Mouse (Mus musculus): ENCODE results near the gene Wbp1l.
"Not testable (repeated sequence)": the region's sequence is repeated elsewhere in the genome, so short reads cannot be mapped to it uniquely, and the experiment has no call there.

Wbp1l gene

GRCm38 (mm10) chr19:46598720-46599252 is at the start of gene Wbp1l:
Wbp1l (plus strand) TSS chr19:46599084.
- DNase-seq (ENCODE audit: low spot score): peak; percentile 96

GRCm38 (mm10) chr19:46550385-46550784 is 48.5 kb upstream of the Wbp1l start:
- no peak for DNase-seq (ENCODE audit: low spot score)

- DNase-seq (ENCODE audit: low spot score): no peak
Observed at GRCm38 (mm10) chr19:46552496-46552895, 46.4 kb upstream of the Wbp1l start.

GRCm38 (mm10) chr19:46553541-46553955 is 45.3 kb upstream of the Wbp1l start:
- no peak for DNase-seq (ENCODE audit: low spot score)

- DNase-seq (ENCODE audit: low spot score): no peak
Observed at GRCm38 (mm10) chr19:46558009-46558408, 40.9 kb upstream of the Wbp1l start.

- no peak for DNase-seq (ENCODE audit: low spot score)
Observed at GRCm38 (mm10) chr19:46558631-46559030, 40.3 kb upstream of the Wbp1l start.

GRCm38 (mm10) chr19:46562132-46562531 is 36.8 kb upstream of the Wbp1l start:
- peak; percentile 27 for DNase-seq (ENCODE audit: low spot score)

GRCm38 (mm10) chr19:46562581-46563515 is 36.0 kb upstream of the Wbp1l start:
- no peak for DNase-seq (ENCODE audit: low spot score)

- no peak for DNase-seq (ENCODE audit: low spot score)
Observed at GRCm38 (mm10) chr19:46563603-46564002, 35.3 kb upstream of the Wbp1l start.

GRCm38 (mm10) chr19:46564043-46564462 is 34.8 kb upstream of the Wbp1l start:
- DNase-seq (ENCODE audit: low spot score): no peak

- DNase-seq (ENCODE audit: low spot score): not testable (repeated sequence)
Observed at GRCm38 (mm10) chr19:46571211-46571877, 27.5 kb upstream of the Wbp1l start.

GRCm38 (mm10) chr19:46571878-46572244 is 27.0 kb upstream of the Wbp1l start:
- DNase-seq (ENCODE audit: low spot score): no peak

- no peak for DNase-seq (ENCODE audit: low spot score)
Observed at GRCm38 (mm10) chr19:46572548-46572947, 26.3 kb upstream of the Wbp1l start.

GRCm38 (mm10) chr19:46572951-46573937 is 25.6 kb upstream of the Wbp1l start, which contains the start of the genes Arl3 and Sfxn2:
Arl3 (minus strand) TSS chr19:46573198.
Sfxn2 (plus strand) TSS chr19:46573365.
- DNase-seq (ENCODE audit: low spot score): peak; percentile 93

GRCm38 (mm10) chr19:46573990-46574389 is 24.9 kb upstream of the Wbp1l start:
- no peak for DNase-seq (ENCODE audit: low spot score)

- no peak for DNase-seq (ENCODE audit: low spot score)
Observed at GRCm38 (mm10) chr19:46575196-46575595, 23.7 kb upstream of the Wbp1l start.

GRCm38 (mm10) chr19:46587823-46588508 is 10.9 kb upstream of the Wbp1l start:
- peak; percentile 68 for DNase-seq (ENCODE audit: low spot score)

- no peak for DNase-seq (ENCODE audit: low spot score)
Observed at GRCm38 (mm10) chr19:46591575-46591974, 7.3 kb upstream of the Wbp1l start.

GRCm38 (mm10) chr19:46592751-46593439 is 6.0 kb upstream of the Wbp1l start:
- no peak for DNase-seq (ENCODE audit: low spot score)

- no peak for DNase-seq (ENCODE audit: low spot score)
Observed at GRCm38 (mm10) chr19:46598187-46598586, 697 bp upstream of the Wbp1l start.
